Mouse (Mus musculus) CD4-positive, CD25-positive, alpha-beta regulatory T cell, adult 4 months (primary cell): Measurements from ENCODE around the gene Rhbdd1. TPM values are rescaled to one million over a fixed set of nuclear protein-coding genes. Genes with fewer than 3 reads are reported as not detected.

Experiments used
- ATAC-seq: one replicate; pipeline ENCODE4 v1.8.0; 2017
- polyA plus RNA-seq, 2 experiments: library from polyadenylated mRNA; unstranded; fragments of 100-300 nt; shearing (Covaris generic); gene quantifications; one replicate each; pipeline ENCODE4 v1.2.1; 2017

Rhbdd1 gene
- polyA plus RNA-seq, 2 experiments from 2014 or later, result 15.5 to 29.8 TPM

GRCm38 (mm10) chr1:82491954-82492353, 175.7 kb downstream of the Rhbdd1 start:
- ATAC-seq, result no peak

Other genes starting within 250 kb of the Rhbdd1 start
- gene Gm9747, start 83.3 kb upstream of the Rhbdd1 start, polyA plus RNA-seq, result not detected
- gene Irs1, start 25.0 kb upstream of the Rhbdd1 start, polyA plus RNA-seq, result not detected